Mouse (Mus musculus) megakaryocyte, embryonic 14.5 days (primary cell): ENCODE data around the gene Mff.

Experiments
- FLI1 ChIP-seq: IDR thresholded peaks from 2 replicates; pipeline ENCODE4 v1.6.1; 2012; ENCODE audit warnings: low read length, inconsistent platforms, mixed read lengths
- GATA1 ChIP-seq: IDR thresholded peaks from 3 replicates; pipeline ENCODE4 v1.6.1; 2012; ENCODE audit warnings: mixed read lengths, low read length, inconsistent platforms, borderline replicate concordance

- TF ChIP-seq GATA1 (no peak), FLI1 (no peak)
Observed at GRCm38 (mm10) chr1:82771022-82771586, 46.4 kb downstream of the Mff start, which contains the start of gene Gm47791.
